Mouse (Mus musculus): ENCODE measurements around the gene Pax1. TPM values are rescaled to one million over a fixed set of nuclear protein-coding genes. Genes with fewer than 3 reads are reported as not detected.

Pax1 gene
- polyA plus RNA-seq, 1 experiment from 2014 or later, result 9.1 TPM

DNA sequence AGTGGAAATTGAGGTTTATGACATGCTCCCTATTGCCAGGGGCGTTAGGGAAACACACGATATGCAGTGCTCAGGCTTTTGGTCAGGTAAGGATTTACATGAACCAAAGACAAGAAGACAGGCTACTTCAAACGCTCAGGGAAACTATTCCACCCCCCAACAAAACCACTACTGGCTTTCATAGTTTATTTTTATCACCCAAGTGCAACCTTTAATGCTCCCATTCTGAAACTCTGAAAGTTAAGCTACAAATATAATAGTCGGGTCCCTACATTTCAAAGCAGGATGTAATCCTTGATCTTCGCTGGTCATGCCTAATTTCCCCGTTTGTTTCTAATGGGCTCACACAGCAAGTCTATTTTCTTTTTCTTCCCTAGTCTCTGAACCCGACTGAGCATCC lies 1.3 kb upstream of the Pax1 start:
- Histone ChIP-seq H3K4me1 (ENCODE audit: control insufficient read depth, insufficient read depth, low read length) (0 out of 2 replicates have a peak, but pooled peaks cover 3% of the 10 kb centered on the region), H3K4me2 (ENCODE audit: low read depth, low read length) (no peak overlapping the region), H3K9ac (replicated peaks; ENCODE audit: low read length) (no peak overlapping the region), H3K9me3 (replicated peaks; ENCODE audit: control insufficient read depth, low read length) (no peaks in the 10 kb centered on the region), H3K4me3 (ENCODE audit: low read depth, low read length) (no peak overlapping the region), H3K27ac (replicated peaks; ENCODE audit: low read depth, low read length) (no peak overlapping the region), H3K27me3 (ENCODE audit: control insufficient read depth, insufficient read depth, low read length) (peaks cover 63% of the 10 kb centered on the region), H3K36me3 (replicated peaks; ENCODE audit: control insufficient read depth, insufficient read depth, low read depth, low read length) (no peaks in the 10 kb centered on the region)
- ATAC-seq (replicated peaks; ENCODE audit: insufficient number of reproducible peaks, low FRiP score, low TSS enrichment, low read depth) (no peak), DNase-seq (ENCODE audit: low spot score) (no peak)
- 3% methylated on average over 7 of the region's 7 CpGs for WGBS

DNA sequence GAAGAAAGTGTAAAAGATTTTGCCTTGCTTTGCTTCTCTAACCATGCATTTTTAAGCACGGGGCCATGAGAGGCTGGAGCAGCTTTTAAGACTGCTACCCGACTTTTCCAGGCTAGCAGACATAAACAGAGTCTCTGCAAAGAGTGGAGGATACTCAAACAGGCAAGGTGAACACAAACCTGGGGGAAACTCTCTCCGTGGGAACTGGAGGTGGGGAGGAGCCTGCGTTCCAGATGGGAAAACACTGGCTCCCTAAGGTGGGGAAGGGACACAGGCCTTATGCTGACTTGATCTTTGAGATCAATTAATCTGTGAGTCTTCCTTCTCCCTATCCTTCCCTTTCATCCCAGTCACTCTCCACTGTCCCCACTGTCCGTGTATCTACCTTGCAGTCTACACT lies 869 bp upstream of the Pax1 start:
- Histone ChIP-seq H3K4me2 (ENCODE audit: low read depth, low read length) (no peak overlapping the region), H3K36me3 (replicated peaks; ENCODE audit: control insufficient read depth, insufficient read depth, low read depth, low read length) (no peaks in the 10 kb centered on the region), H3K27me3 (ENCODE audit: control insufficient read depth, insufficient read depth, low read length) (peaks cover 65% of the 10 kb centered on the region), H3K9ac (replicated peaks; ENCODE audit: low read length) (no peak overlapping the region), H3K27ac (replicated peaks; ENCODE audit: low read depth, low read length) (no peak overlapping the region), H3K4me3 (ENCODE audit: low read depth, low read length) (0 out of 2 replicates have a peak overlapping the region, but pooled peaks have one; percentile 1), H3K9me3 (replicated peaks; ENCODE audit: control insufficient read depth, low read length) (no peaks in the 10 kb centered on the region), H3K4me1 (ENCODE audit: control insufficient read depth, insufficient read depth, low read length) (0 out of 2 replicates have a peak, but pooled peaks cover 3% of the 10 kb centered on the region)
- 1% methylated on average over 5 of the region's 5 CpGs for WGBS
- ATAC-seq (replicated peaks; ENCODE audit: insufficient number of reproducible peaks, low FRiP score, low TSS enrichment, low read depth) (no peak), DNase-seq (ENCODE audit: low spot score) (no peak)

DNA sequence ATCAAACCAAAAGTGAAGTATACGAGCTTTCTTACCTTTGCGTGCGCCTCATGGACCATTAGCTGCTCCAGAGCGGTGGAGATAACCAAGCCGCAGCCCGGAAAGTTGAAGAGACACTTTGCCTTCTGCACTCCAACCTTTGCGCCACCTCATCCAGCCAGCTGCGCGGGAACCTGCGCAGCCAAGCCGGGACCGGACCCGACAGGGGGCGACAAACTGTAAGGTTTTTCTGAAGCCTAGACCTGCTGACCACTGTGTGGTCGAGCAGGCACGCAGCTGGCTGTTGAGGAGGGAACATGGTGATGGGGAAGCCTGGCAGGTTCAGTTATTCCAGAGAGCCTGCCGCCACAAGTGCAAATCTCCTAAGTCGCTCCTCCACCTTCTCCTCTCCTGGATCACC lies 591 bp downstream of the Pax1 start:
- H3K9ac ChIP-seq (replicated peaks; ENCODE audit: low read length), result no peak overlapping the region
- 0% methylated on average over 18 of the region's 18 CpGs for WGBS
- no peak overlapping the region for H3K4me2 ChIP-seq (ENCODE audit: low read depth, low read length)
- ATAC-seq (replicated peaks; ENCODE audit: insufficient number of reproducible peaks, low FRiP score, low TSS enrichment, low read depth) (peak; percentile 46), DNase-seq (ENCODE audit: low spot score) (peak; percentile 84)
- no peaks in the 10 kb centered on the region for H3K9me3 ChIP-seq (replicated peaks; ENCODE audit: control insufficient read depth, low read length)
- H3K27me3 ChIP-seq (ENCODE audit: control insufficient read depth, insufficient read depth, low read length), result peaks cover 74% of the 10 kb centered on the region
- 0 out of 2 replicates have a peak, but pooled peaks cover 3% of the 10 kb centered on the region for H3K4me1 ChIP-seq (ENCODE audit: control insufficient read depth, insufficient read depth, low read length)
- peak overlapping the region; percentile 22 for H3K4me3 ChIP-seq (ENCODE audit: low read depth, low read length)
- no peak overlapping the region for H3K27ac ChIP-seq (replicated peaks; ENCODE audit: low read depth, low read length)
- no peaks in the 10 kb centered on the region for H3K36me3 ChIP-seq (replicated peaks; ENCODE audit: control insufficient read depth, insufficient read depth, low read depth, low read length)

DNA sequence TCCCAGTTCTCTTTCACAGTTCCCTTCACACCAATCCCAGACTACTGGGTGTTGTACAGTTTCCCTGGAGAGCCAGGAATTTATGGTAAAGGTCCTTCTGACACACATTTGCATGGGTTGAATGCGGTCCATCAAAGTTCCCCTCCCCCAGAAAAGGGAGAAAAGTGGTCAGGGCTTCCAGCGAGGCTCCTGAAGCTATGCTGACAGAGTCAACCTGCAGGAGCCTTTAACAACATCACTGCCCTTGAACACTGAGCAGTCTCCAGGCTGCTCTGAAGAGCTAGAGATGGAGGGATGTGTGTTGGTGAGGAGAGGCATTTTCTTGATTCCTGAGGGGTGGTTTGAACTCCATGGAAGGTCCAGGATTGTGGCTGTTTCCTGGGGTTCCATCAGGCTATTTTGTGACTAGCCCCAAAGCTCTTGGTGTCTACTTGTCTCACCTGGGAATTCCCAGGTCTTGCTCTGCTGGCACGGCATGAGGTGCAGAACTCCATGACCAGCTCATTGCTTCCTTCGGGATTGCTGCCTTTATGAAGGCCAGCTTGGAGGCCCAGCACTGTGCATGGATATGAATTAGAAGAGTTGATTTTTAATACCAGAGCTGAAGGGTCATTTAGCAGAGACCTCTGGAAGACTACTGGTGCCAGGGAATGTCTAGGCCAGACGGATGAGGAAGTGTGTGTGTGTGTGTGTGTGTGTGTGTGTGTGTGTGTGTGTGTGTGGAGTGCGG lies 1.8 kb downstream of the Pax1 start:
- peaks cover 78% of the 10 kb centered on the region for H3K27me3 ChIP-seq (ENCODE audit: control insufficient read depth, insufficient read depth, low read length)
- WGBS, result 5% methylated on average over 6 of the region's 6 CpGs
- H3K9me3 ChIP-seq (replicated peaks; ENCODE audit: control insufficient read depth, low read length), result no peaks in the 10 kb centered on the region
- no peaks in the 10 kb centered on the region for H3K36me3 ChIP-seq (replicated peaks; ENCODE audit: control insufficient read depth, insufficient read depth, low read depth, low read length)
- no peak overlapping the region for H3K4me3 ChIP-seq (ENCODE audit: low read depth, low read length)
- ATAC-seq (replicated peaks; ENCODE audit: insufficient number of reproducible peaks, low FRiP score, low TSS enrichment, low read depth) (no peak), DNase-seq (ENCODE audit: low spot score) (no peak)
- no peak overlapping the region for H3K27ac ChIP-seq (replicated peaks; ENCODE audit: low read depth, low read length)
- no peak overlapping the region for H3K9ac ChIP-seq (replicated peaks; ENCODE audit: low read length)
- 0 out of 2 replicates have a peak, but pooled peaks cover 3% of the 10 kb centered on the region for H3K4me1 ChIP-seq (ENCODE audit: control insufficient read depth, insufficient read depth, low read length)
- no peak overlapping the region for H3K4me2 ChIP-seq (ENCODE audit: low read depth, low read length)

DNA sequence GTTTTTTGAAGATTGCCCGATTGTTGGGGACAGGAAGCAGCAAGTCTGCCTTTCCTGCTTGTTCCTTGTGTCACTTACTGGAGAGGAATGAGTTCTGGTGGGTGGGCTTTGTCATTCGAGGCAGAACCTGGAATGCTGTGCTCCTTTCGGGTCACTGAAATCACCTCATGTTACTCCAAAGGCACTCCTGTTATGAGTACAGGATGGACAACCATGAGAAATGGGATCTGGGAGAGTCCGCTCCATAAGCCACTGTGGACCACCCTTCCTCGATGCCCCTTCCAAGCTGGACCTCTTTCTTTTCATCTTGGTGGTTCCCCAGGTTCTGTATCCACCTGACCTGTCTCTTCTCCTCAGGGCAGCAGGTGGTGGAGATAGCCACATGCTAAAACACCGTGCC lies 2.5 kb downstream of the Pax1 start:
- Histone ChIP-seq H3K4me1 (ENCODE audit: control insufficient read depth, insufficient read depth, low read length) (0 out of 2 replicates have a peak, but pooled peaks cover 3% of the 10 kb centered on the region), H3K9ac (replicated peaks; ENCODE audit: low read length) (no peak overlapping the region), H3K9me3 (replicated peaks; ENCODE audit: control insufficient read depth, low read length) (no peaks in the 10 kb centered on the region), H3K27ac (replicated peaks; ENCODE audit: low read depth, low read length) (no peak overlapping the region), H3K27me3 (ENCODE audit: control insufficient read depth, insufficient read depth, low read length) (peaks cover 72% of the 10 kb centered on the region), H3K4me3 (ENCODE audit: low read depth, low read length) (no peak overlapping the region), H3K4me2 (ENCODE audit: low read depth, low read length) (no peak overlapping the region), H3K36me3 (replicated peaks; ENCODE audit: control insufficient read depth, insufficient read depth, low read depth, low read length) (no peaks in the 10 kb centered on the region)
- WGBS, result 8% methylated on average over 6 of the region's 6 CpGs
- ATAC-seq (replicated peaks; ENCODE audit: insufficient number of reproducible peaks, low FRiP score, low TSS enrichment, low read depth) (no peak), DNase-seq (ENCODE audit: low spot score) (no peak)

DNA sequence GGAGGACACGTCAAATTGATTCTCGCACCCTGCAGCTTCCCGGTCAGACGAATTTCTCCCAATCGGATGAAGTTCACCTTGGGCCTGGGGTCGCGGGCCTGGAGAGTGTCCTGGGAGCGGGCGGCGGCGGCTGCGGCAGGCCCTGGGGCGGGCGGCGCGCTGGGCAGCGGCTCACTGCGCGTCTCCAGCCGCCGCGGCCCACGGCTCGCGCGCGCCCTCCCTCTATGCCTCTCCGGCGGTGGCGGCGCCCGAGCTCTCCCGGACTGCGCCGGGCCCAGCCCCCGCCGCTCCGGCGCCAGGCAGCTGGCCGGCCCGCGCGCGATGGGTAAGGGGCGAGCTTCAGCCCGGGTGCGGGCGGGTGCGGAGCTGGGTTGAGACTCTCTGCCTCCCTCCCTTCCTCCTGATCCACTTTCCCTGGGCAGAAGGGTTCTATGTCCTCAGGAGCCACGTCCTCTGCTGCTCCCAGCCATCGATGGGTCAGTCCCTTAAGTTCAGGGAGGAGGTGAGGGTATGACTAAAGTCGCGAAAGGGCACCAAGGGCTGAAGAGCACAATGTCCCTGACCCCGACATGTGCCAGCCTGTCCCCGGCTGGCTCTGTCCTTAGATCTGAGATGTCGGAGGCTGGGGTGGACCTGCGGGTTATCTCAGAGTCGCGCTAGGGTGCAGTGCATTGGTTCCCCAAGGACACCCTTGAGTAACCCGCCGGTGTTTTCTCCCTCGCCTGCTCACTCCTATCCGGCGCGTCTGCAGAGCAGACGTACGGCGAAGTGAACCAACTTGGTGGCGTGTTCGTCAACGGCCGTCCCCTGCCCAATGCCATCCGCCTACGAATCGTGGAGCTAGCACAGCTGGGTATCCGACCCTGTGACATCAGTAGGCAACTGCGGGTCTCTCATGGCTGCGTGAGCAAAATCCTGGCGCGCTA lies 3.5 kb downstream of the Pax1 start:
- peak overlapping the region; percentile 53 for H3K4me2 ChIP-seq (ENCODE audit: low read depth, low read length)
- ATAC-seq (replicated peaks; ENCODE audit: insufficient number of reproducible peaks, low FRiP score, low TSS enrichment, low read depth) (peak; percentile 55), DNase-seq (ENCODE audit: low spot score) (no peak)
- no peaks in the 10 kb centered on the region for H3K36me3 ChIP-seq (replicated peaks; ENCODE audit: control insufficient read depth, insufficient read depth, low read depth, low read length)
- H3K4me1 ChIP-seq (ENCODE audit: control insufficient read depth, insufficient read depth, low read length), result 0 out of 2 replicates have a peak, but pooled peaks cover 3% of the 10 kb centered on the region
- 0 out of 2 replicates have a peak overlapping the region, but pooled peaks have one; percentile 2 for H3K9ac ChIP-seq (replicated peaks; ENCODE audit: low read length)
- H3K27me3 ChIP-seq (ENCODE audit: control insufficient read depth, insufficient read depth, low read length), result peaks cover 72% of the 10 kb centered on the region
- H3K4me3 ChIP-seq (ENCODE audit: low read depth, low read length), result peak overlapping the region; percentile 24
- no peak overlapping the region for H3K27ac ChIP-seq (replicated peaks; ENCODE audit: low read depth, low read length)
- no peaks in the 10 kb centered on the region for H3K9me3 ChIP-seq (replicated peaks; ENCODE audit: control insufficient read depth, low read length)
- WGBS, result under 1% methylated on average over 77 of the region's 80 CpGs

DNA sequence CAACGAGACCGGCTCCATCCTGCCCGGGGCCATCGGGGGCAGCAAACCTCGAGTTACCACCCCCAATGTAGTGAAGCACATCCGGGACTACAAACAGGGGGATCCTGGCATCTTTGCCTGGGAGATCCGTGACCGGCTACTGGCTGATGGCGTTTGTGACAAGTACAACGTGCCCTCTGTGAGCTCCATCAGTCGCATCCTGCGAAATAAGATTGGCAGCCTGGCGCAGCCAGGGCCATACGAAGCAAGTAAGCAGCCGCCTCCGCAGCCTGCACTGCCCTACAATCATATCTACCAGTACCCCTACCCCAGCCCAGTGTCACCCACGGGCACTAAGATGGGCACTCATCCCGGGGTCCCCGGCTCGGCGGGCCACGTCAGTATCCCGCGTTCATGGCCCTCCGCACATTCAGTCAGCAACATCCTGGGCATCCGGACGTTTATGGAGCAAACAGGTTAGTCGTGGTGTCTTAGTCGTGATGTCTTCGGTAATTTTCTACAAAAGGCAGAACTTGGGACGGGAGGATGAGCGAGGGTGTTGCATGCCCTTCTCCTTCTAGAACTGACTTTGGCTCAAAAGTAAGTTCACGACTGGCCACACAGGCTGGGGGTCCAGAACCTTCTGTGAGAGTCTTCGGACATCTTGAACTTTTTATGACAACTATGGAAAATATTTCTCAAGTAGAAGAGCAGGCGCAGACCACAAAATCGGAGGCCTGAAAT lies 4.3 kb downstream of the Pax1 start:
- Histone ChIP-seq H3K36me3 (replicated peaks; ENCODE audit: control insufficient read depth, insufficient read depth, low read depth, low read length) (no peaks in the 10 kb centered on the region), H3K27ac (replicated peaks; ENCODE audit: low read depth, low read length) (no peak overlapping the region), H3K4me2 (ENCODE audit: low read depth, low read length) (no peak overlapping the region), H3K4me1 (ENCODE audit: control insufficient read depth, insufficient read depth, low read length) (0 out of 2 replicates have a peak, but pooled peaks cover 3% of the 10 kb centered on the region), H3K4me3 (ENCODE audit: low read depth, low read length) (peak overlapping the region; percentile 24), H3K9me3 (replicated peaks; ENCODE audit: control insufficient read depth, low read length) (no peaks in the 10 kb centered on the region), H3K27me3 (ENCODE audit: control insufficient read depth, insufficient read depth, low read length) (peaks cover 75% of the 10 kb centered on the region), H3K9ac (replicated peaks; ENCODE audit: low read length) (0 out of 2 replicates have a peak overlapping the region, but pooled peaks have one; percentile 3)
- no peak for DNase-seq (ENCODE audit: low spot score)
- WGBS, result 1% methylated on average over 36 of the region's 36 CpGs
- no peak for ATAC-seq (replicated peaks; ENCODE audit: insufficient number of reproducible peaks, low FRiP score, low TSS enrichment, low read depth)
